Mouse (Mus musculus) liver, adult 2 months (tissue): ENCODE data around the gene Ppa1. TPM values are rescaled to one million over a fixed set of nuclear protein-coding genes. Genes with fewer than 3 reads are reported as not detected.
A peak's percentile ranks its signal among the peaks of the same experiment; 100 is the strongest.

Experiments
- DNase-seq: peaks from one replicate; pipeline ENCODE4 v3.0.0-alpha.2; 2011; ENCODE audit warnings: low read depth, low spot score; ENCODE audit errors: extremely low read depth
- H3K27ac ChIP-seq: fragments of 200-500 bp; replicated peaks from 2 replicates; pipeline ENCODE4 v1.5.1; 2012; ENCODE audit warnings: low read depth, mild to moderate bottlenecking, control low read depth, inconsistent platforms, low read length; ENCODE audit not compliant: insufficient read depth
- H3K27me3 ChIP-seq: fragments of 200-500 bp; 2 replicates; pipeline ENCODE4 v1.6.1; 2012; ENCODE audit warnings: mild to moderate bottlenecking, moderate library complexity, low read length, inconsistent platforms; ENCODE audit not compliant: control insufficient read depth, insufficient read depth
- H3K36me3 ChIP-seq: fragments of 200-500 bp; 2 replicates; pipeline ENCODE4 v1.6.1; 2012; ENCODE audit warnings: low read length, inconsistent platforms; ENCODE audit not compliant: control insufficient read depth, insufficient read depth
- H3K4me1 ChIP-seq: fragments of 200-500 bp; 2 replicates; pipeline ENCODE4 v1.6.1; 2011; ENCODE audit warnings: low read length; ENCODE audit not compliant: control insufficient read depth, insufficient read depth
- H3K4me3 ChIP-seq: fragments of 200-500 bp; 2 replicates; pipeline ENCODE4 v1.5.1; 2011; ENCODE audit warnings: low read depth, mild to moderate bottlenecking, control low read depth, low read length, moderate library complexity; ENCODE audit not compliant: insufficient read depth
- H3K79me2 ChIP-seq: fragments of 200-500 bp; 2 replicates; pipeline ENCODE4 v1.6.1; 2012; ENCODE audit warnings: inconsistent platforms, mild to moderate bottlenecking, low read length, moderate library complexity; ENCODE audit not compliant: control insufficient read depth, insufficient read depth
- H3K9ac ChIP-seq: fragments of 200-500 bp; 2 replicates; pipeline ENCODE4 v1.6.1; 2012; ENCODE audit warnings: low read depth, mild to moderate bottlenecking, control low read depth, inconsistent platforms, low read length
- CTCF ChIP-seq: fragments of 200-500 bp; IDR thresholded peaks from 2 replicates; pipeline ENCODE4 v1.5.1; 2011; ENCODE audit warnings: low read depth, low read length, control low read depth
- POLR2A ChIP-seq: fragments of 200-500 bp; IDR thresholded peaks from 2 replicates; pipeline ENCODE4 v1.6.1; 2011; ENCODE audit warnings: low read length, control low read depth; ENCODE audit not compliant: insufficient read depth; ENCODE audit errors: extremely low read depth
- WGBS: fragments of 180-500 bp; shearing (Covaris S2); methylation state at CpG from one replicate; pipeline ENCODE4 v1.1.7; 2018; 5-methylcytosine and 5-hydroxymethylcytosine counted together
- polyA plus RNA-seq: library from polyadenylated mRNA; depleted of rRNA; stranded (reverse); fragments of >200 nt; gene quantifications from 2 replicates; pipeline ENCODE4 v1.2.3, GENCODE M21; 2012
- total RNA-seq: library from RNA; depleted of rRNA; stranded (reverse); fragments of >200 nt; gene quantifications from 2 replicates; pipeline ENCODE4 v1.2.3, GENCODE M21; 2014

Ppa1 gene
- total and polyA plus RNA-seq, 2 experiments: 92.3 to 279 TPM

DNA sequence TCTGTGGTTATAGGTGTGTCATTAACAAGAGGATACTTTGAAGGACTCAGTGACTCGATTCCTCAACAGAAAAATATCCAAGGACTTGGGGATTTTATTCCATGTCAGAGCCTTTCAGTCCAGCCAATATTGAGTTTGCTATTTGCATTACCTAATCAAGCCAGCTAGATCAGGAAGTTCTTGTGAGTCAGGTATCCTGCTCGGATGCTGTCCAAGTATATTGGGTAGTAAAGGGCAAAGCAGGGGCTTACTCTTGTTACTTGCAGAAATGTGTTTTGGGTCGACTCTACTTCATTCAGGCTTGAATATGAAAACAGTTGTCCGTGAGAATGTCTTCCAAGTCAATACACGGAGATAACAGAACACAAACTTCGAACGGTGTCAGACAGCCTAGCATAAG lies 6.3 kb downstream of the Ppa1 start:
- peaks cover 31% of the 10 kb centered on the region for H3K4me1 ChIP-seq
- H3K36me3 ChIP-seq: peaks cover 8% of the 10 kb centered on the region; the same call in 1 of the 2 replicates
- H3K9ac ChIP-seq: no peak overlapping the region
- no peaks in the 10 kb centered on the region for H3K27me3 ChIP-seq
- no peak for TF ChIP-seq POLR2A
- no peak for TF ChIP-seq CTCF
- 19% methylated on average over 7 of the region's 7 CpGs for WGBS
- DNase-seq: peak; percentile 47
- H3K4me3 ChIP-seq: no peak overlapping the region
- no peaks in the 10 kb centered on the region; the same call in 1 of the 2 replicates for H3K79me2 ChIP-seq
- H3K27ac ChIP-seq: no peak overlapping the region

DNA sequence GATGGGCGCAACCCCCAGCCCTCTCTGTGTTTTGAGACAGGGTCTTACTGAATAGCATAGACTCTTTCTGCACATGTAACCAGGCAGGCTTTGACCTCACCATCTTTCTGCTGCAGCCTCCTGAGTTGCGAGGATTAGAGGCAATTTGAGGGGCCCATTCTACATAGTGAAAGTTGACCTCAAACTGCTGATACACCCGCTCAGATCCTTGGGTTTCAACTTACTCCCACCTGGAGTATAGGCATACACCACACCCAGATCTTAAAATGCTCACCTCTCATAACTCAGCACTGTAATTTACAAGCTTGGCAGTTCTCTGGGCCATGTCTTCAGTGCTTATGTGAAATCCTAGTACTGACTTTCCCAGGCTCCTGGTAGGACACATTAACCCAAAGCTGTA lies 6.8 kb downstream of the Ppa1 start:
- peaks cover 31% of the 10 kb centered on the region for H3K4me1 ChIP-seq
- no peak overlapping the region for H3K27ac ChIP-seq
- no peak overlapping the region for H3K9ac ChIP-seq
- H3K4me3 ChIP-seq: no peak overlapping the region
- H3K27me3 ChIP-seq: no peaks in the 10 kb centered on the region
- H3K36me3 ChIP-seq: peaks cover 11% of the 10 kb centered on the region; the same call in 1 of the 2 replicates
- no peaks in the 10 kb centered on the region; the same call in 1 of the 2 replicates for H3K79me2 ChIP-seq
- WGBS: 93% methylated on average over 3 of the region's 3 CpGs
- no peak for TF ChIP-seq POLR2A
- no peak for TF ChIP-seq CTCF
- DNase-seq: no peak

DNA sequence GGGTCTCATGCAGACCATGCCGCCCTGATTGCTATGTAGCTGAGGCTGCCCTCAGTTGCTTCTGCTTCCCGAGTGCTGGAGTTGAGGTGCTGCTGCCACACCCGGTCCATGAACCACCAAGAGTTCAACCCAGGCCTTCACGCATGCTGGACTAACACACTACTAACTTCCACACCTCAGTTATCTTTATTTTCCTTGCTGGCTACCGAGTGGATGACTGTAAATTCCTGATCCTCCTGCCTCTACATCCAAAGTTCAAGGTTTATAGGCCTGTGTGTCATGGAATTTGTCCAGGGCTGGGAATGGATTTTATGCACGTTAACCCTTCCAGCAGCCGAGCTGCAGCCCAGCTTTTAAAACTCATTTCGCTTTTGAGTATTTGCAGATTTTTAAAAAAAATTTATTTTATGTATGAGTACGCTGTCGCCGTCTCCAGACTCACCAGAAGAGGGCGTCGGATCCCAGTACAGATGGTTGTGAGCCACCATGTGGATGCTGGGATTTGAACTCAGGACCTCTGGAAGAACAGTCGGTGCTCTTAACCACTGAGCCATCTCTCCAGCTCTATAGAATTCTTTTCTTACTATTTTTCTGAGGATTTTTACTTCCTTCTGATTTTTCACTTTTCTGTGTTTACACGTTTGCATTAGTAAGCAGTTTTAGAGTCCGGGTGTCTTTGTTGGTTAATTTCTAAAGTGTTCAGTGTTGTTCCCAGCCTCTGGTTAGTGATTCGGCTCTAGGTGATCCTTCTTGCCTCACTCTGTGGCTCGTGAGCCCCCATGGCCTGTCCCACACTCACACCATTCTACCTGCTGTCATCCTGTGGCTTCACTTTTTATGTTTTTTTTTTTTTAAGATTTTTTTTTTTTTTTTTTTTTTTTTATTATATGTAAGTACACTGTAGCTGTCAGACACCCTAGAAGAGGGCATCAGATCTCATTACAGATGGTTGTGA lies 8.9 kb downstream of the Ppa1 start:
- peak; percentile 92 for DNase-seq
- WGBS: 47% methylated on average over 18 of the region's 18 CpGs
- H3K79me2 ChIP-seq: no peaks in the 10 kb centered on the region; the same call in 1 of the 2 replicates
- H3K4me1 ChIP-seq: peaks cover 26% of the 10 kb centered on the region
- H3K27ac ChIP-seq: peak overlapping the region; percentile 42
- no peak; the same call in 1 of the 2 replicates for TF ChIP-seq CTCF
- no peak for TF ChIP-seq POLR2A
- no peaks in the 10 kb centered on the region for H3K27me3 ChIP-seq
- peaks cover 22% of the 10 kb centered on the region for H3K36me3 ChIP-seq
- H3K4me3 ChIP-seq: no peak overlapping the region
- H3K9ac ChIP-seq: no peak overlapping the region

DNA sequence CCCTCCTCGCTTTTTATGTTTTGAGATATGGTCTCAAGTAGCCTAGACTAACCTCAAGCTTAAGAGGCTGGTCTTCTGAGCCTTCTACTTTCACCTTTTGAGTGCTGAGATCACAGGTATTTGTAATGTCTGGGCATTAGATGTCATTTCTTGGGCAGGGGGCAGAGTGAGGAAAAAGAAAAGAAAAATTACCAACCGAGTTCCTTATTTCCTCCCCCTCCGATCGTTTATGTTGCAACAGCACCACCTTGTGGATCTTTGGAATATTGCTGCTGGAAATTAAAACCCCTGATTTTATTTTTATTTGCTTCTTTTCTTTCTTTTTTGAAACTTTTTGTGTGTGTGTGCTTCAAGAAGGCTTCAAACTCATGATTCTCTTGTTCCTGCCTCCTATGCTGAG lies 9.6 kb downstream of the Ppa1 start:
- Histone ChIP-seq H3K36me3 (peaks cover 25% of the 10 kb centered on the region), H3K9ac (peak overlapping the region; percentile 19; the same call in 1 of the 2 replicates), H3K27ac (no peak overlapping the region), H3K4me1 (peaks cover 26% of the 10 kb centered on the region), H3K4me3 (no peak overlapping the region), H3K79me2 (no peaks in the 10 kb centered on the region; the same call in 1 of the 2 replicates), H3K27me3 (no peaks in the 10 kb centered on the region)
- TF ChIP-seq POLR2A (no peak), CTCF (no peak)
- whole genome bisulfite sequencing: 26% methylated on average over 4 of the region's 4 CpGs
- no peak for DNase-seq

DNA sequence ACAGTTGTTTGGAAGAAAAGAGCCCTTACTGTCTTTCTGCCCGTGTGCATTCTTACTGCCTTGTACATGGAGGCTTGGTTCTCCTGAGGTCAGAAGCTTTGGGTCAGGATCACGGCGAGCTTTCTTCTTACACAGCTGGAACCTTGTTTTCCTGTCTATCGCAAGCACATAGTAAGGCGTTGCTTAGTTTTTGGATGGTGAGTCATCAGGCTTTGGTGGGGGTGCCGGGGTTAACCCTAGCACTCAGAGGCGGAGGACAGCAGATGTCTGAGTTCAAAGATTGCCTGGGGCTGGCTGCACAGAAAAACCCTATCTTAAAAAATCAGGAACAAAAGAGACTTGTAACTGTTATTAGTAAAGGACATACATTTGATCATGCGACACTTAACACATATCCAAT lies 13.5 kb downstream of the Ppa1 start:
- Histone ChIP-seq H3K4me1 (peaks cover 13% of the 10 kb centered on the region), H3K36me3 (peaks cover 37% of the 10 kb centered on the region), H3K4me3 (no peak overlapping the region), H3K79me2 (no peaks in the 10 kb centered on the region; the same call in 1 of the 2 replicates), H3K9ac (no peak overlapping the region), H3K27ac (no peak overlapping the region), H3K27me3 (no peaks in the 10 kb centered on the region)
- DNase-seq: no peak
- 81% methylated on average over 8 of the region's 8 CpGs for WGBS
- TF ChIP-seq CTCF: no peak
- no peak for TF ChIP-seq POLR2A
